Mouse (Mus musculus): ENCODE results near the gene Coq8b.
A peak's percentile ranks its signal among the peaks of the same experiment; 100 is the strongest.
"Not testable (repeated sequence)": the region's sequence is repeated elsewhere in the genome, so short reads cannot be mapped to it uniquely, and the experiment has no call there.

Coq8b gene

DNA sequence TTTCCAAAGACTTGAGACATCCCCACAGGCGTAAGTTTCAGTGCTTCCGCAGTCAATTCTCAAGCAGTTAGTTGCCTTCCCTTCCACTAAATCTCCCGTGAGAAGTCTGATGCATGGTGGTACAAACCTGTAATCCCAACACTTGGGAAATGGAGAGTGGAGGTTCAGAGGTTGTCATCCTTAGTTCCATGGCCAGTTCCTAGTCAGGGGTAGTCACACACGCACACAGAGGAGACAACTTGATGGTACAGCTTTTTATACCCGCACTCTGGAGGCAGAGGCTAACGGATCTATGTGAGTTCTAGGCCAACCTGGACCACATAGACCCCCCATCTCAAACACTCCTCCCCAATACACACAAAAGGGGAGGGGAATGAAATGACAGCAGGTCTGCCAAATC lies 4.0 kb upstream of the Coq8b start:
- no peak for DNase-seq (ENCODE audit: low read depth)

DNA sequence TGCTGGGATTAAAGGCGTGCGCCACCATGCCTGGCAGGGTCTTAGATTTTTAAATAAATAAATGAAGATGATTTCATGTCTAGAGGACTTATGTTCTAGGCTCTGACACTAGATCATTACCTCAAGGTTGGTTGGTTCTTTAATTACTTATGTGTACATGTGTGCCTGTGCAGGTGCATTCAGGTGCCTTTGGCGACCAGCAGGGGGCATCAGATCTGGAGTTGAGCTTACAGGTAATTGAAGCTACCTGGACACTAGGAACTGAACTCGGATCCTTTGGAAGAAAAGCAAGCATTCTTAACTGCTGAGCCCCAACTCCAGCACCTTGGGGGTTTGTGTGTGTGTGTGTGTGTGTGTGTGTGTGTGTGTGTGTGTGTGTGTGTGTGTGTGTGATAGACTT lies 2.0 kb upstream of the Coq8b start:
- no peak for DNase-seq (ENCODE audit: low read depth)

DNA sequence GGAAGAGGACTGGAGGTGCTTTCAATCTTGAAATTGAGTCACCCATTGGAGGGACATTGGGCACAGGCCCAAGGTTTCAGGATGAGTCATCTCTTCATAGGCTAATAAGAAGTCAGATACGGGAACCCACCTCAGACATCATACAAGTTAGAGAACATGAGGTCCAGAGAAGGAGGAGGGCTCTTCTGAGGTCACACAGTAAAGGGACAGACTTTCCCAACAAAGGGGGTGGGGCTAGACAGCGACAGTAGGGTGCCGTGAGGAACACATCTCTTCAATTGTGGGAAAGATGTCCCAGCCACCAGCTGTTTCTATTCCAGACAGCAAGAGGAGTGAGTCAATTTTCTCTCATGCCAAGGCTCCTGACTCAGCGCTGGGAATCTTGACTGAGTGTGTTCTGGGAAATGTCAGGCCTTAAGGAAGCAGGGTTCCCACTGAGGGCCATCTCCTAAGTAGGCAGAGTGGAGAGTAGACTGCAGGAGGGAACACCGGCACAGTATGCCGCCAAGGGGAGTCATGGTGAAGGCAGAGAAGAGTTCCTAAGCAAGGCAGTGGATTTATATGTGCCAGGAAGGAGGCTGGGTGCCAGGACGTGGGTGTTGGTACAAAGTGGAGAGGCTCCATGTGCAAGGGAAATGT lies 1.0 kb upstream of the Coq8b start:
- no peak for DNase-seq (ENCODE audit: low read depth)

DNA sequence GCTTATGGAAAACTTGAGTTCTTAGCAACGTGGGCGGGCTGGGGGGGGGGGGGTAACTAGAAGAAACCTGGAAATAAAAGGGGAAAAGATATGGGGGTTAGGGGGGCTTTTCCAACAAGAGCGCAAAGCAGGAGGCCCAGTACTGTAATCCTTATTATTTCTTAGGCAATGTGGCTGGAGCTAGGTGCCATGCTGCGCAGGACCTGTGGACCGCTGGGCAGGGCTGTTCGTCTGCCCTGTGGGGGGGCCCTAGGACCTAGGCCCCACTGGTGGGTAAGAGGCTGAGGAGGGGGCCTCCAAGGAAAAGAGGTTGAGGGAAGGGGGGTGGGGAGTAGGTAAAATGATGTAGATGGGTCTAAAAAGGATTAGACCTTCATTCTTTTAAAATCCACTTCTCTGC lies 477 bp downstream of the Coq8b start:
- no peak for DNase-seq (ENCODE audit: low read depth)

DNA sequence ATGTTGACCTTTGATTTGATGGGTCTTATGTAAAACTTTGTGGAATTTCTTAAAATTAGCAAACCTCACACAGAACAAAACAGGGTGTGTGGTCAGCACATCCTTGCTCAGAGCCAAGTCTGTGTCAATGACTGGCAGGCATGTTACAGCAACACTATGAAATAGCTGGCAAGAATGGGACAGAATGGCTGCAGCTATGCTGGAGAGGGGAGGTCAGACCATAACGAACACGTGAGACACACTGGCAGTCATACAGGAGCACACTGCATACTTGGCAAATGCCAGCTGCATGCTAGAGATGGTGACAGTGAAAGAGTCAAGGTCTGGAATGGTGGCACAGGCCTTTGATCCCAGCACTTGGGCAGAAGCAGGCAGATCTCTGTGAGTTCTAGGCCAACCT lies 2.9 kb downstream of the Coq8b start:
- DNase-seq (ENCODE audit: low read depth), result no peak

DNA sequence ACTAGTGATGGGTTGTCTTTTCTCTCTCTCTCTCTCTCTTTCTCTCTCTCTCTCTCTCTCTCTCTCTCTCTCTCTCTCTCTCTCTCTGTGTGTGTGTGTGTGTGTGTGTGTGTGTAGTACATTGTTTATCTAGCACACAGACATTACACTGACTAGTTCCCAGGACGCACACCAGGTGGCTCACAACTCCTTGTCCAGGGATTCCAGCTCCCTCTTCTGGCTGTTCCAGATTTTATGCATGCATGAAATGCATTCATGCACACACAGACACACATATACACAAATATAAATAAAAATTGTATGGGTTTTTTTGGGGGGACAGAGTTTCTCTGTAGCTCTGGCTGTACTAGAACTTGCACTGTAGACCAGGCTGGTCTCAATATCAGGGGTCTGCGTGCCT lies 4.7 kb downstream of the Coq8b start:
- DNase-seq (ENCODE audit: low read depth), result no peak

DNA sequence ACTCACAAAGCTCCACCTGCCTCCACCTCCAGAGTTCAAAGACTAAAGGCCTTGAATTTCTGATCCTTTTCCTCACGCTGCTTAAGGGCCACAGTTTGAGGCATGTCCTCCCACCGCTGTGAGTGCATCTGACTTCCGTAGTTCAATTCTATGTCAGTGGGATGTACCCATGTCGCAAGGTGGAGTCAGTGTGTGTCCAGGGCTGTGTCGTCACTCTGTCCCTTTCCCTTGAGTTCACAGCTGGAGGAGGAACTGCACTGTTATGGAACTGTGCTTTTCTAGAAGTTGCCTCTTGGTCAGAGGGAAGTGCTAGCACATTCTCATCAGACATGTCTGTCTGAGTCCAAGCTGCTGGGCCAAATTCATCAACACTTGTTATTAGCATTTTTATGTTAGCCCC lies 5.7 kb downstream of the Coq8b start:
- no peak for DNase-seq (ENCODE audit: low read depth)

DNA sequence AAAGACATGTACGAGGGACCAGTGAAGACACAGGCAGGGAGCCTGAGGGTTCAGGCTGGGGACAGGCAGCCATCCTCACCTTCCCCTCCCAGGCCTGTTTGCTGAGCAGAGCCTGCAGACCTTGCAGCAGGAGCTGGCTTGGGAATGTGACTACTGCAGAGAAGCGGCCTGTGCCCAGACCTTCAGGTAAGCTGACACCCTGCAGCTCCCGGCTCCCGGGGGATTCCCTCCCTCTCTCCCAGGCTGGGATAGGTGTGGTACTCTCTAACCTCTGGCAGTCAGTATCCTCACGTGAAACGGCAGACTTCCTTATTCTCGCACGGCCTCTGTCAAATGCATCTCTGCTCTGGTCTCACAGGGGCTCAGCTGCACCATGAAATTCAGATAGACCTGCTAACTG lies 10.4 kb downstream of the Coq8b start:
- no peak for DNase-seq (ENCODE audit: low read depth)

DNA sequence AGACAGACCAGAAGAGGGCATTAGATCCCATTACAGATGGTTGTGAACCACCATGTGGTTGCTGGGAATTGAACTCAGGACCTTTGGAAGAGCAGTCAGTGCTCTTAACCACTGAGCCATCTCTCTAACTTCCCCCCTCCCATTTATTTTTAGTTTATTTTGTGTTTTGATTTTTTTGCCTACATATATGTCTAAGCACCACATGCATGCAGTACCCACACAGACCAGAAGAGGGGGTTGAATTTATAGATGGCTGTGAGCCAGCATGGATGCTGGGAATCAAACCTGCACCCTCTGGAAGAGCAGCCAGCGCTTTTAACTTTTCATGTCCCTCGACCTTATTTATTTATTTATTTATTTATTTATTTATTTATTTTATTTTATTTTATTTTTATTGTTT lies 11.3 kb downstream of the Coq8b start:
- DNase-seq (ENCODE audit: low read depth), result not testable (repeated sequence)

DNA sequence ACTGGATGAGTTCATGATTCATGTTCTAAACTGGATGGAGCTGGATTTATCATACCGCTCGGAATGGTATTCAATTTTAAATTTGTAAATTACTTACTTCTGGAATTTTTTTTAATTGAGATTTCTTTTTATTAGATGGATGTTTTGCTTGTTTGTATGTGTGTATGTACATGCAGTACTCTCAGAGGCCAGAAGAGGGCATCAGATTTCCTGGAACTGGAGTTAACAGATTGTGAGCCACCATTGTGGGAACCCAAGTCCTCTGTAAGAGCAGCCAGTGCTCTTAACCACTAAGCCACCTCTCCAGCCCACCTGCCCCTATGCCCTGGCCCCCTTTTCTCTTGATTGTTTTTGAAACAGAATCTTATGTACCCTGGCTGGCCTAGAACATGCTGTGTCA lies 16.3 kb downstream of the Coq8b start:
- DNase-seq (ENCODE audit: low read depth), result no peak

DNA sequence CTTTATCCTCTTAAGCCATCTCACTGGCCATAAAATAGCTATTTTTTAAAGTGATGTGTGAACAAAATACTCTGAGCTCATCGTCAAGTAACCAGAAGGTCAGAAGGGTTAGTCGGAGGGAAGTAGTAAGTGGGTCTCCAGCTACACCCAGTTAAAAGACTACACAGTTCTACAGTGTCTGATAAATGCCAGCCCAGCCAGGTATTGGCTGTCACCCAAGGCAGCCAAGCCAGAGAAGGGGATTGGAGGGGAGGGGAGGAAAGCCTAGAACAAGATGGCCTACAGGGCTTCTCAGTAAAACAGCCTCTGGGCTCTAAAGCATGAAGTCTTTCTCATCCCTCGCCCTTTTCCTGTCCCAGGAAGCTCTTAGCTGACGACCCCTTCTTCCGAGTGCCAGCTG lies 17.1 kb downstream of the Coq8b start:
- DNase-seq (ENCODE audit: low read depth), result no peak

DNA sequence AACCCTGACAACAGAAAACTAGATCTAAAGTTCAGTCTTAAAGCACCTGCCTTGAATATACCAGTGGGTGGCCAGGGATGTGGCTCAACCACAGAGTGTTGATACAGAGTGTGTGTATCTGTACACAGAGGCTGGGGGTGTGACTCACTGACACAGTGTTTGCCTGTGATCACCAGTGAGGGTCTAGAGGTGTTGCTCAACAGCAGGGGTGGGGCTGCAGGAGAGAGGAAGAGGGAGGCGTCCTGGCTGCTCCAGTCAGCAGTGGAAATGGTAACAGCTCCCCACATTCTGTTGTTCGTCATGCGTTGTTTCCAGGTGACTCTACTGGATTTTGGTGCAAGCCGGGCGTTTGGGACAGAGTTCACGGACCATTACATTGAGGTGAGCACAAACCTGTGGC lies 19.1 kb downstream of the Coq8b start:
- no peak for DNase-seq (ENCODE audit: low read depth)

DNA sequence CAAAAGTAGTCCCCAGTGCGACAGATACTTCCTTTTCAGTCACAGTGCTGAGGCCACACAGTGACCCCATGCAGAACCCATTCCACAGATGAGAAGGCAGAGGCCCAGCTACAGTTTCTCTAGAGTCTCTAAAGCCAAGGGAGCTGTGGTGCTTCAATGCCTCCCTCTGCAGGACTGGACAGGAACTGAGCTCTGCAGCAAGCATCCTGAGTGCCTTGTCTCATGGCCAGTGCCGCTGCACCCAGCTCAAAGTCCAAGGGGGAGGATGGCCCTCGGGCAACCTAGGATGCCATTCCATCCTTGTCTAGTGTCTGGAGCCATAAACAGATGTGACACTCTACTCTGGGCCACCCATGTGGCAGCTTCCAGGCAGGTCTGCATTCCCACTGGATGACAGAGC lies 22.9 kb downstream of the Coq8b start:
- DNase-seq (ENCODE audit: low read depth), result no peak

DNA sequence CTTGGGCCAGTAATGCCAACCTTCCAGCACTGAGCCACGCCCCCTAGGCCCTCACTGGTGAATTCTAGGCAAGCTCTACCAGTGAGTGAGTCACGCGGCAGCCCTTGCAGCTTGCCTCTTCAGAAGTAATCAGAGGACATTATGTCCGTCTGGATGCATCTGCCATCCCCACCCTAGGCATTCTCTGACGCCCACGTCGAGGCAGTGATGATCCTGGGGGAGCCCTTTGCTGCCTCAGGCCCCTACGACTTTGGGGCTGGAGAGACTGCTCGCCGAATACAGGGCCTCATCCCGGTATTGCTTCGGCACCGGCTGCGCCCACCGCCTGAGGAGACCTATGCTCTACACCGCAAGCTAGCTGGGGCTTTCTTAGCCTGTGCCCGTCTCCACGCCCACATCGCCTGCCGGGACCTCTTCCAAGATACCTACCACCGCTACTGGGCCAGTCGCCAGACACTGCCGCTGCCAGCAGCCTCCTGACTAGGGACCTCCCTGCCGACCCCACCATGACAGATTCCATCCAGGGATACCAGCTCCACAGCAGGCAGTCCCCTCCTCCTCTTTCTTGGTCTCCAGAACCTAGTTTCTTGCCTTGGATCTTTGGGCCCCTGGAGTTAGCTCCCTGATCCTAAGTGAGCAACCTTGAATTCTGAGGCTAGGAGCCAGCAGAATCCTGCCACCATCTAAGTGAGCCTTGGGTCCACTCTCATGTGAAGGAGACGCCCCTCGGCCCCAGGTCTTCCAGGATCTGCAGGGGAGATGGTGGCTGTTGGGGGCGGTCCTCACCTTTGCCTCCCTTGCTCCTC lies 24.4 kb downstream of the Coq8b start:
- DNase-seq (ENCODE audit: low read depth), result no peak

DNA sequence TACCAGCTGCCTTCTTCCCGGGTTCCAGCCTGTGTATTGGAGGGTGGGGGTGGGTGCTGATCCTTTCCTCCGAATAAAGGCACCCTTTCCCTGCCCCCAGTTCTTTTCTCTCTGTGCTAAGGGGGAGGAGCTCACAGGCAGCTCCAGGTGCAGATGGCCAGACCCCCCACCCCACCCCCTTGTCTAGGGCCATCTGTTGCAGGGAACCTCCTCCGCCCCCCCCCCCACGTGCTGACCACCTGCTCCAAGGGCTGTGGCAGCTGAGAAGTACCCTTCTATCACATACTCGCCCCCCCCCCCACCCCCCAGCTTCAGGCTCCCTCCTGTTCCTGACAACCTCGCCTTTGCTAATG lies 25.0 kb downstream of the Coq8b start:
- DNase-seq (ENCODE audit: low read depth), result no peak

DNA sequence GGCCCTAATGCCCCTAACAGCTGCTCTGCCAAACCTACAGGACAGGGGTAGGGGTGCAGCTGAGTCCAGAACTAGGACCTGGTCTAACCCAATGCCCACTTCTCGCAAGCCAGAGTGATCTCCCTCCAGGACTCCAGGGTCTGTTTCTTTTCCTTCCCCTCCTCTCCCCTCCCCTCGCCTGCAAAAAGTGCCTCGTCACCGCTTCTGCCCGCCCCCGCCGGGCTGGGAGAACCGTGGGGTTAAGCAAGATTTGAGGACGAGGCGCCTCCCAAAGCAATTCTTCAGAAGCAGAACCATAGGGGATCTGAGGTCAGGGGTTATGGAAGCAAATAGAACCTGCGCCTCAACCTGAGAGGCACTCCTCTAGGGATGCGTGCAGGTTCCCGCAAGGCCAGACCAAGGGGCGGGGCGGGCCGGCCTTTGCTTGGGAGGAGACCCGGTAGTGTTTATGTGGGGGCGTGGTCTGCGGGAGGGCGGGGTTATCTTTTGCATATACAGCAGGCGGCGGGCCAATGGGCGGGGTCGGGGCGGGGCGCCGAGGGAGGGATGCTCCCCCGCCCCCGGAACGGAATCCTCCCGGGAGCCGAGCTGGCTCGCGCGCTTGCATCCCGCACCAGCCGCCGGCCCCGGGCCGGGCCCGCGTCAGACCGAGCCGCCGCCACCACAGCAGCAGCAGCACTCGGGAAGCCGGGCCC lies 25.5 kb downstream of the Coq8b start, which contains the start of gene Numbl:
TSS of gene Numbl (plus strand) at position 229 of the 695 bp plus-strand sequence.
- DNase-seq (ENCODE audit: low read depth), result peak; percentile 87

DNA sequence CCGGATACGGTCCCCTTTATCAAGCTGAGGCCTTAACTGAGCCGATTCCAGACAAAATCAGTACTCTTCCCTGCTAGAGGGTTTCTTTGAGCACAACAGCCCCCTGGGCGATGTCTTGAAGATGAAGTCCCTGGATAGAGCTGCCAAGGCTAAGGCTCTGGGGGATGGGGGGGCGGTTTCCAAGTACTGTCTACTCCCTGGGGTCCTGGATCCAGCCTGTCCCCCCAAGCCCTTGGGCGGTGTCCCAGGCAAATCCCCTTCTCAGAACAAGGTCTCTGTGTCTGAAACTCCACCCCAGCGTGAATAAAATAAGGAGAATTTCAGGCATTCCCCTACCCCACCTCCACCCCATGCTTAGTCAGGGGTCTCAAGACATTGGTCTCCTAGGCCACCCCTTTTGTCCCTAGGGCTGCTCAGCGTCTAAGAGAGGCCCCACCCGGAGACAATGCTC lies 26.5 kb downstream of the Coq8b start:
- DNase-seq (ENCODE audit: low read depth), result no peak

DNA sequence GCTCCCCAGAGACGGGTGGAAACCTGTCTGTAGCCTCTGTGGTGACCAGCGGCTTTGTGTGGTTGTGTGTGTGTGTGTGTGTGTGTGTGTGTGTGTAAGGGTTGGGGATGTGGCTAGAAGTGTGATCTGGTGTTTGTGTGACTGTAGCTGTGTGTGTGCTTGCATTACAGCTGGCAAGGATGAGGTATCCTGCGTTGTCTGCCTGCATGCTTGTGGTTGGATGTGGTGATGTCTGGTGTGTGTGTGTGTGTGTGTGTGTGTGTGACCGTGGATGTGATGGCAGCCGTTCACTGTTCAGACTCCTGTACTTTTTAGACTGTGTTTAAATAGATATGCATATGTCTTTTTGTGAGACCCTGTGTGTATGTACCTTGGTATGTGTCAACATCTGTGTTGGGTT lies 26.9 kb downstream of the Coq8b start:
- no peak for DNase-seq (ENCODE audit: low read depth)

DNA sequence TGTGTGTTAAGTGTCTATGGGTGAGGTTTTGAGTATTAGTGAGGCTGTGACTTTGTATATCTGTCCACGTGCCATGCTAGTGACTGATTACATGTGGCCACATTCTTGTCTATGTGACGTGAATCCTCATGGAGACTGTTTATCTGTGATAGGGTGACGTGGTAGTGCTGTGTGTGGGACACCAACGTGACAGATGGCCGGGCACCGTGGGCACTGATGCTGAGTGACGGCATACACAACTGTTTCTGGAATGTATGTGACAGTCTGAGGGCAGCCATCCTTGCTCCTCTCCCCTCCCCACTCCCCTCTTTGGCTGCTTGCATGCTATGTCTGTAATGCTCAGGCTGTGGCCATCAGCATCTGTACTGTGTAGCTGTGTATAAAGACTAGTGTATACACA lies 28.0 kb downstream of the Coq8b start:
- no peak for DNase-seq (ENCODE audit: low read depth)

DNA sequence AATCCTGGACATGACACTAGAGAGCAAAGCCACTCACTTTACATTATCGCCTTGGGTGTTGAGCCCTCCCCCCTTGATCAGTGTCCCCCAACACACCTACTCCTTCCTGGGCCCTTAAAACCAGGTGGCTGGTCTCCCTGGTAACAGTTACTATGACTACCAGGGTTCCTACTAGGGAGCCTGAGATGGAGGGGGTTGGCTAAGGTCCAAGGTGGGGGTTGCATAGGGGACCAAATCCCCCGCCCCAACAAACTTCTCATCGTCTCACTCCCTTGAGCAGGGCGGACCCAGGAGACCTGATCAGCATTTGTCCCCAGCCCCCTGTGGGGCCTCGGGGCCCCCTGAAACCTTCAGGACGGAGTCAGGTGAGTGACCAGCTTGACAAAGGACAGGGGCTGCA lies 29.1 kb downstream of the Coq8b start:
- DNase-seq (ENCODE audit: low read depth), result no peak

DNA sequence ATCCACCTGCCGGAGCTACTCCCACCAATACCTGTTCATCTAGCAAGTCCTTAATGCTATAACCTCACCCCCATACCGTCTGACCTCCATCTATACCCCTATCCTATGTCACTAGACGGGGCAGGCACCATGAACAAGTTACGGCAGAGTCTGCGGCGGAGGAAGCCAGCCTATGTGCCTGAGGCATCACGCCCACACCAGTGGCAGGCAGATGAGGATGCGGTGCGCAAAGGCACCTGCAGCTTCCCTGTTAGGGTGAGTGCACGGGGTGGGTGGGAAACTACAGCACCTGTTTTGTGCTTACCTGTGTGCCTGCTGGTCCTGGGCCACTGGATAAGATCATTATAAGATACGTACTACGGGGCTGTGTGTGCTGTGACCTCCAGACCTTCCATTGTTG lies 31.9 kb downstream of the Coq8b start:
- DNase-seq (ENCODE audit: low read depth), result no peak

DNA sequence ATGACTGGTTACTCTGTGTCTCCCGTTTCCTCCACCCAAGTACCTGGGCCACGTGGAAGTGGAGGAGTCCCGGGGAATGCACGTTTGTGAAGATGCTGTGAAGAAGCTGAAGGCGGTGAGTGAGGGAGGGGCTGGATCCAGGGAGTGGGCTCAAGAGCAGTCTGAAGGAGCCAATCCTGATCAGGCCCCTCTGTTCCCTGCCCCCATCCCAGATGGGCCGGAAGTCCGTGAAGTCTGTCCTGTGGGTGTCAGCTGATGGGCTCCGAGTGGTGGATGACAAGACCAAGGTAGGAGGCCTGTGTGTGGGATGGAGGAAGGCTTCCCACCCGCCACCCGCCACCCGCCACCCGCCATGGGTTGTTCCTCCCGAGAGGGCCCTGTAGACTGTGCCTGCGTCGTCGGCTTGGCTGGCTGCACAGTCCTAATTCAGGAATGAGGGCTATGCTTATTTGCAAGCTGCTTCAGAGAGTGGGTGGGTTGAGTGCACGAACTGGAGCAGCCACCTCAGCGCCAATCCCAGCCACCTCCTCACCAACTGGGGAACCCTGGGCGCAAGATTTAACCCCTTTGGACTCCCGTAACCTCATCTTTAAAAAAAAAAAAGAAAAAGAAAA lies 33.8 kb downstream of the Coq8b start:
- DNase-seq (ENCODE audit: low read depth), result no peak

DNA sequence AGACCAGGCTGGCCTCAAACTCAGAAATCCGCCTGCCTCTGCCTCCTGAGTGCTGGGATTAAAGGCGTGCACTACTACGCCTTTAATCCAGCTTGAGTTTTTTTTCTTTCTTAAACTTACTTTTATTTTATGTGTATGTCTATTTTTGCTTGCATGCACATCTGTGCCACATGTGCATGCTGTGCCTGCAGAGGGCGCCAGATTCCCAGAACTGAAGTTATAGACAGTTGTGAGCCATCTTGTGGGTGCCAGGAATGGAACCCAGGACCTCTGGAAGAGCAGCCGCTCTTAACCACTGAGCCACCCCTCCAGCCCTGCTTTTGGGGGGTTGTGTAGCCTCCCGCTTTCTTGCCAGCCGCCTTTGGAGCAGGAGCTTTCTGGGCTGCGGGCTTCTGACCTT lies 38.6 kb downstream of the Coq8b start:
- DNase-seq (ENCODE audit: low read depth), result no peak
